Mouse (Mus musculus) intestine, embryonic 14.5 days (tissue): ENCODE data around the gene Ube2g2. TPM values are rescaled to one million over a fixed set of nuclear protein-coding genes. Genes with fewer than 3 reads are reported as not detected.
A peak's percentile ranks its signal among the peaks of the same experiment; 100 is the strongest.

Experiments
- ATAC-seq: fragments of 200-750 bp; cut with Nextera tagmentation; replicated peaks from 2 replicates; pipeline ENCODE4 v1.8.0; 2017; ENCODE audit warnings: low read depth, moderate number of reproducible peaks, moderate TSS enrichment, moderate library complexity; ENCODE audit not compliant: low FRiP score, low TSS enrichment
- DNase-seq: peaks from one replicate; pipeline ENCODE4 v3.0.0-alpha.2; 2018; ENCODE audit warnings: low spot score
- H3K27ac ChIP-seq: fragments of 300-500 bp; sonication (generic); 2 replicates; pipeline ENCODE4 v1.5.1; 2014; ENCODE audit warnings: low read depth, mild to moderate bottlenecking, control low read depth
- H3K27me3 ChIP-seq: fragments of 300-500 bp; sonication (generic); replicated peaks from 2 replicates; pipeline ENCODE4 v1.6.1; 2014; ENCODE audit warnings: low read length, control low read depth; ENCODE audit not compliant: control insufficient read depth, insufficient read depth
- H3K36me3 ChIP-seq: fragments of 300-500 bp; sonication (generic); 2 replicates; pipeline ENCODE4 v1.6.1; 2014; ENCODE audit warnings: low read length, control low read depth; ENCODE audit not compliant: control insufficient read depth, insufficient read depth
- H3K4me1 ChIP-seq: fragments of 300-500 bp; sonication (generic); replicated peaks from 2 replicates; pipeline ENCODE4 v1.6.1; 2014; ENCODE audit warnings: low read length, control low read depth, mixed read lengths; ENCODE audit not compliant: control insufficient read depth, insufficient read depth
- H3K4me2 ChIP-seq: fragments of 300-500 bp; sonication (generic); 2 replicates; pipeline ENCODE4 v1.6.1; 2014; ENCODE audit warnings: low read length
- H3K4me3 ChIP-seq: fragments of 300-500 bp; sonication (generic); 2 replicates; pipeline ENCODE4 v1.5.1; 2014; ENCODE audit warnings: low read depth, low read length, control low read depth, mixed read lengths
- H3K9ac ChIP-seq: fragments of 300-500 bp; sonication (generic); 2 replicates; pipeline ENCODE4 v1.6.1; 2014; ENCODE audit warnings: mild to moderate bottlenecking, low read length
- H3K9me3 ChIP-seq: fragments of 300-500 bp; sonication (generic); 2 replicates; pipeline ENCODE4 v1.6.1; 2016; ENCODE audit warnings: low read length, control low read depth; ENCODE audit not compliant: control insufficient read depth
- WGBS: fragments of 180-500 bp; shearing (Covaris S2); extraction: QIAGEN DNeasy Blood & Tissue Kit; methylation state at CpG from one replicate; pipeline ENCODE4 v1.1.7; 2014; 5-methylcytosine and 5-hydroxymethylcytosine counted together
- polyA plus RNA-seq: library from polyadenylated mRNA; unstranded; fragments of >200 nt; fragmentation: Nextera tagmentation; extraction: Ambion mirVana; gene quantifications from 2 replicates; pipeline ENCODE4 v1.2.1, GENCODE M21; 2014

Gene Ube2g2
- polyA plus RNA-seq = 46.7 and 48.5 TPM in 2 replicates

- no peaks in the 10 kb centered on the region for H3K9me3 ChIP-seq
- H3K4me2 ChIP-seq = peak within 1 kb of the TSS; percentile 90
- H3K9ac ChIP-seq = peak within 1 kb of the TSS; percentile 99
- ATAC-seq (peak; percentile 94), DNase-seq (peak; percentile 95)
- peak within 1 kb of the TSS; percentile 87 for H3K27ac ChIP-seq
- under 1% methylated on average over 81 of the region's 96 CpGs for WGBS
- H3K36me3 ChIP-seq = peaks cover 30% of the 10 kb centered on the region
- peaks cover 20% of the 10 kb centered on the region; the same call in 1 of the 2 replicates for H3K4me1 ChIP-seq
- no peaks in the 10 kb centered on the region for H3K27me3 ChIP-seq
- H3K4me3 ChIP-seq = peak within 1 kb of the TSS; percentile 96
Observed at GRCm38 (mm10) chr10:77622055-77622988, at the start of gene Ube2g2. Gene Ube2g2 (plus strand): TSS chr10:77622275.

- Histone ChIP-seq H3K4me2 (no peak overlapping the region), H3K9ac (no peak overlapping the region), H3K4me3 (no peak overlapping the region), H3K9me3 (no peaks in the 10 kb centered on the region), H3K4me1 (0 out of 2 replicates have a peak, but pooled peaks cover 6% of the 10 kb centered on the region), H3K27me3 (0 out of 2 replicates have a peak, but pooled peaks cover 3% of the 10 kb centered on the region), H3K36me3 (no peaks in the 10 kb centered on the region), H3K27ac (no peak overlapping the region)
- no peak for DNase-seq
- no peak for ATAC-seq
- 67% methylated on average over 1 of the region's 1 CpGs for WGBS
Observed at GRCm38 (mm10) chr10:77573162-77573561, 48.9 kb upstream of the Ube2g2 start.

DNA sequence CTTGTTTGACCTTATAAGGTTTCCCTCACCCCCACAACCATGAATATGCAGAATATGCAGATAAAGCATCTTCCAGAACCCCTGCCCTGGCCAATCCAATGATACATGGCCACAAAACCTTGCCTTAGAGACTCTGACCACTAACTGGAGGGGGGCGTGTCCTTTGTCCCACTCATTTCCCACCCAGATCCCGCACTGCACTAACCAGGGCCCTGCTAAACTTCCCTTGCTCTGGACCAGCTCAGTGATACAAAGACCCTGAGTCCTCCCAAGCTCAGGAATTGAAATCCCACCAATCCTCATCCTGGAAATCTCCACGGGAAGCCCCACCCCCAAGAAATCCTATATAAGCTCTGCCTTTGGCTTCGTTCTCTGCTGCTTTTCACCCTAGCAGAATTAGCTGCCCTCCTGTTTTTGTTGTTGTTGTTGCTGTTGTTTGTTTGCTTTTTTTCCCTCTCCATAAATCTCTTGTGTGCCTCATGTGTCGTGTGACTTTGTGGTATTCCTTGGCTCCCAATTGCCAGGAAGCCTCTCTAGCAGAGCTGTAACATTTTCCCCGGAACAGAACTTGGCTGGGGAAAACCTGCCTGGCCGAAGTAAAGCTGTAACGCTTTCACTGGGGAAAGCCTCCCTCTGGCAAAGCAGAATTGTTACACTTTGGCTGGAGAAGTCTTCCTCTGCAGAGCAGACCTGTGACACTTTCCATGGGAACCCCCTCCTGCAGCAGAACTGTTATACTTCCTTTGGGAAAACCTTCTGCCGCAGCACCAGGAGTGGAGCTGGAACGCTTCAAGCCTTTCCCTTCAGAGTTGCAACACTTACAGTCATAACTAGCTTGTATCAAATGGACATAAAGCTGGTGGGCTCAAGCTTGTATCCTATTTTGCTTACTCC is 41.8 kb upstream of the Ube2g2 start:
- Histone ChIP-seq H3K9me3 (no peaks in the 10 kb centered on the region), H3K36me3 (no peaks in the 10 kb centered on the region), H3K27me3 (no peaks in the 10 kb centered on the region), H3K4me2 (no peak overlapping the region), H3K4me3 (no peak overlapping the region), H3K27ac (no peak overlapping the region), H3K4me1 (peaks cover 21% of the 10 kb centered on the region), H3K9ac (no peak overlapping the region)
- DNase-seq (no peak), ATAC-seq (no peak)
- 55% methylated on average over 10 of the region's 10 CpGs for WGBS

DNA sequence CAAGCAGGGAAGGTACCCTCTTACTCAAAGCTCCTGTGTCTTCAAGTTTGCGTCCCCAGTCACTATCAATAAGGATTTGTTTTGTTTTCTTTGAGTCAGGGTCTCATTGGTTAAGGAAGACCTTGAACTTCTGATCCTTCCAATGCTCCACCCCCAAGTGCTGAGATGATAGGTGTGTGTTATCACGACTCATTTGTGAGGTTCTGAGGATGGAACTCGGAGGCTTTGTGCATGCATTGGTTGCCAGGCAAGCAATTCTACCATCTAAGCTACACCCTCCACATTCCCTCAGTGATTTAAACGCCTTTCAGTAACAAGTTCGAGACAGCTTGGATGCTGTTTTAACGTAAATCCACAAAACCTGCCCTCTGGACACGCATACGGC is 41.1 kb upstream of the Ube2g2 start:
- WGBS = 3% methylated on average over 8 of the region's 8 CpGs
- no peak; the same call in 1 of the 2 replicates for ATAC-seq

DNA sequence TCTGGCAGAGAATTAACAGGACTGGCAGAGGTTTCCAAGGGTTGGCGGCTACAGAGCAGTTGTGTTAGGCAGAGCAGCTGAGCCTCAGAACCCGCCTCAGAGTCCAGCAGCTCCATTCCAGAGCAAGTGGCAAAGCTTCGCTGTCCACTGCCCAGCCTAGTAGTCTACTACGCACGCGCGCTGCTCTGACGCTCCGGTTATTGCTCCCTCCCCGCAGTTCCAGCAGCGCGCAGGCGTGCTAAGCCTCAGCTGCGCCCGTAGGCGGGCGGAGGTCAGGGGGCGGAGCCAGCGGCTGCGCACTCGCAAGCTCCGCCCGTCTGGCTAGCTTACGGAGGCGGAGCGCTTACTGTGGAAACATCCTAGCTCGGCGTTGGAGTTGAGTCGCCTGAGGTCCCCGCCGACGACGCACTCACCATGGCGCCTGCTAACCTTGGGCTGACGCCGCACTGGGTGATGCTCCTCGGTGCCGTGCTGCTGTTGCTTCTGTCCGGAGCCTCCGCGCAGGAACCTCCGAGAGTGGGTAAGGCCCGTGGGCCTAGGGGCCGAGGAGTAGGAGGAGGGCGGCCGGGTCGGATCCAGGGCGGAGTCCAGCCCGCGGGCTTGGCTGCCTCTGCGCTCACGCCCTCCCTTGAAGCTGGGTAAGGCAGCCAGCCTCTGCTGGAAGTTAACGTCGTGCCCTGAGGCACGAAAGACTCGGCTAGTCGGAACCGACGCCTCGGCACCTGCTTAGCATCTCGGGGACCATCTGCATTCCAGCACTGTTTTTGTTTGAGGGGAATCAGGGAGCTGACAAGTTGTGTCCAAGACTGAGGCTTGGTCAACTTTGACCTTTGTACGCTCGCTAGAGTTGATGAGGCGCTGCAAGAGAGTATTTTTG is 40.4 kb upstream of the Ube2g2 start, which contains the start of gene Pttg1ip:
Pttg1ip (plus strand) TSS at position 313 of the 877 bp plus-strand sequence.
- H3K4me3 ChIP-seq = peak within 1 kb of the TSS; percentile 94
- H3K4me2 ChIP-seq = peak within 1 kb of the TSS; percentile 83
- under 1% methylated on average over 64 of the region's 64 CpGs for WGBS
- peak; percentile 90 for DNase-seq
- H3K27me3 ChIP-seq = no peaks in the 10 kb centered on the region
- no peaks in the 10 kb centered on the region for H3K36me3 ChIP-seq
- peak within 1 kb of the TSS; percentile 79 for H3K9ac ChIP-seq
- H3K27ac ChIP-seq = peak within 1 kb of the TSS; percentile 88
- H3K9me3 ChIP-seq = no peaks in the 10 kb centered on the region
- peaks cover 21% of the 10 kb centered on the region for H3K4me1 ChIP-seq
- peak; percentile 93 for ATAC-seq

More for the DNA sequence above, 41.1 kb upstream of the Ube2g2 start:
- H3K9me3 ChIP-seq = no peaks in the 10 kb centered on the region
- peak overlapping the region; percentile 94 for H3K4me3 ChIP-seq
- H3K9ac ChIP-seq = peak overlapping the region; percentile 49
- H3K27me3 ChIP-seq = no peaks in the 10 kb centered on the region
- no peaks in the 10 kb centered on the region for H3K36me3 ChIP-seq
- H3K27ac ChIP-seq = peak overlapping the region; percentile 74
- peak overlapping the region; percentile 83 for H3K4me2 ChIP-seq
- peaks cover 21% of the 10 kb centered on the region for H3K4me1 ChIP-seq
- DNase-seq = no peak

GRCm38 (mm10) chr10:77582285-77582618 is 39.8 kb upstream of the Ube2g2 start:
- 8% methylated on average over 8 of the region's 8 CpGs for WGBS
- Histone ChIP-seq H3K27me3 (no peaks in the 10 kb centered on the region), H3K27ac (peak overlapping the region; percentile 88), H3K4me3 (peak overlapping the region; percentile 94), H3K36me3 (peaks cover 3% of the 10 kb centered on the region; the same call in 1 of the 2 replicates), H3K4me1 (peaks cover 21% of the 10 kb centered on the region), H3K4me2 (peak overlapping the region; percentile 81), H3K9me3 (no peaks in the 10 kb centered on the region), H3K9ac (peak overlapping the region; percentile 79)
- ATAC-seq = peak; percentile 32; the same call in 1 of the 2 replicates
- no peak for DNase-seq

GRCm38 (mm10) chr10:77583795-77584422 is 38.2 kb upstream of the Ube2g2 start:
- Histone ChIP-seq H3K36me3 (peaks cover 19% of the 10 kb centered on the region), H3K4me1 (peaks cover 21% of the 10 kb centered on the region), H3K4me3 (no peak overlapping the region), H3K9ac (no peak overlapping the region), H3K4me2 (no peak overlapping the region), H3K27ac (no peak overlapping the region), H3K27me3 (no peaks in the 10 kb centered on the region), H3K9me3 (no peaks in the 10 kb centered on the region)
- ATAC-seq = no peak
- no peak for DNase-seq
- WGBS = 79% methylated on average over 10 of the region's 10 CpGs
